Mouse (Mus musculus) ES-E14 (cell line): ENCODE data around the gene Ccdc74a.

Experiments used
- HCFC1 ChIP-seq: IDR thresholded peaks from 2 replicates; pipeline ENCODE4 v1.6.1; 2012; ENCODE audit warnings: low read length, inconsistent platforms, borderline replicate concordance; ENCODE audit not compliant: insufficient read depth
- ZC3H11A ChIP-seq: IDR thresholded peaks from 2 replicates; pipeline ENCODE4 v1.6.1; 2012; ENCODE audit warnings: low read depth, mild to moderate bottlenecking, inconsistent platforms, low read length, borderline replicate concordance
- ZNF384 ChIP-seq: IDR thresholded peaks from 2 replicates; pipeline ENCODE4 v1.6.1; 2012; ENCODE audit warnings: low read depth, low read length, inconsistent platforms

GRCm38 (mm10) chr16:17643437-17643990 is 2.8 kb upstream of the Ccdc74a start:
- TF ChIP-seq HCFC1 (no peak), ZNF384 (no peak), ZC3H11A (no peak)
